Mouse (Mus musculus): ENCODE data around the gene Syp. TPM values are rescaled to one million over a fixed set of nuclear protein-coding genes. Genes with fewer than 3 reads are reported as not detected.

Gene Syp
- polyA plus RNA-seq, 1 experiment from 2014 or later = 223 TPM

DNA sequence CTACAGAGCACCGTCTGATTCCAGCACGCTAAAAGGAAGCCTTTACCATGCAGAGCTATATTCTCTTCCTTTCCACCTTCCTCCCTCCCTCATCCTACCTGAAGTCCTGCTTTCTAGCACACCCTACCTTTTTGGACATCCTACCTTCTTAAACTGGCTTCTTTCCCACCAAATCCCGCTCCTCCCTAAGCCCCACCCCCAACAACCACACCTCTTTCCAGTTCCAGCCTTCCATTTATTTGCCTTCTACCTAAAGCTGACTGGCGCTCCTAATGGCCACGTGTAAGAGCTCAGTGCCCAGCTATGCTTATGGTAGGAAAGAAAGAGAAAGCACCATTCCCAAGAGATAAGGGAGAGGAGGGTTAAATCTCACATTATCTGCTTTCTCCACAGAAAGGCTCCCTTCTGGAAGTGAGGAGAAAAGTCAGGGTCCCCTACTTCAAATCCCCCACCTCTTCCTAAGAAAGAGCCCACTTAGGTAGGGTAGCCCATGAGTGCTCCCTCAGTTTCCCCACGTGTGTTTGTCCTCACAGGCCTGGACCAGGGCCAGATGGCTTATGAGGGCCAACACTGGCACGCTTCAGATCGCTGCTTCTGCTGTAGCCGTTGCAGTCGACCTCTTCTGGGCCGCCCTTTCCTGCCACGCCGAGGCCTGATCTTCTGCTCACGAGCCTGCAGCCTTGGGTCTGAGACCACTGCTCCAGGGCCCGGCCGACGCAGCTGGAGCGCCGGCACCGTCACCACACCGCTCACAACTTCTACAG is 27.6 kb downstream of the Syp start:
- H3K4me1 ChIP-seq = no peaks in the 10 kb centered on the region
- no peak overlapping the region for H3K27ac ChIP-seq (replicated peaks)
- H3K36me3 ChIP-seq = no peaks in the 10 kb centered on the region
- H3K4me2 ChIP-seq = no peak overlapping the region
- no peak for ATAC-seq (ENCODE audit: low FRiP score)
- no peak overlapping the region for H3K9ac ChIP-seq (replicated peaks)
- no peaks in the 10 kb centered on the region for H3K27me3 ChIP-seq (replicated peaks)
- 82% methylated on average over 21 of the region's 21 CpGs for WGBS
- H3K4me3 ChIP-seq (replicated peaks) = no peak overlapping the region
- no peaks in the 10 kb centered on the region for H3K9me3 ChIP-seq (replicated peaks)

DNA sequence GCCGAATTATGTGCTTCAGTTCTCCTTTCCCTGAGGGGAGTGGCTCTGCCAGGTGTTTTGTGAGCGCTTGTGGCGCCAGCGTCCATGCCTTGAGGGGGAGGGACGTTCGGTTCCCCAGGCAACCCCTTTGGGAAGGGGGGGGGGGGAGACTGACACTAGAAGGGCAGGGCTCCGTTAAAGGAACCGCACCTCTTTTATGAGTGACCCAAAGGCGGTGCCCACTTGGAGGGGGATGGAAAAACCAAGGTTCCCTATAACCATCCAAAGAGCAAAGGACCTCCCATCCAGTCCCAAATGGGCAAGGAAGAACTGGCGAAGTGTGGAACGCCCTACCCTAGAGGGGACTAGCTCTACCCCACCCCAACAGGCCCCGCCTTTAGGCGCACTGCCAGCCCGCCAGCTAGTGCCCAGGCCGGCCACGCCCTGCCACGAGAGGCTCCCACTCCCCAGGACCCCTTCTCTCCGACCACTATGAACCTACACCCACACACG is 32.2 kb downstream of the Syp start:
- no peaks in the 10 kb centered on the region for H3K9me3 ChIP-seq (replicated peaks)
- H3K36me3 ChIP-seq = no peaks in the 10 kb centered on the region
- no peaks in the 10 kb centered on the region for H3K27me3 ChIP-seq (replicated peaks)
- peak overlapping the region; percentile 35 for H3K4me3 ChIP-seq (replicated peaks)
- H3K9ac ChIP-seq (replicated peaks) = no peak overlapping the region
- 24% methylated on average over 19 of the region's 19 CpGs for WGBS
- peak overlapping the region; percentile 55 for H3K4me2 ChIP-seq
- peaks cover 3% of the 10 kb centered on the region for H3K4me1 ChIP-seq
- no peak overlapping the region for H3K27ac ChIP-seq (replicated peaks)
- ATAC-seq (ENCODE audit: low FRiP score) = 0 out of 2 replicates have a peak, but pooled peaks have one; percentile 36

DNA sequence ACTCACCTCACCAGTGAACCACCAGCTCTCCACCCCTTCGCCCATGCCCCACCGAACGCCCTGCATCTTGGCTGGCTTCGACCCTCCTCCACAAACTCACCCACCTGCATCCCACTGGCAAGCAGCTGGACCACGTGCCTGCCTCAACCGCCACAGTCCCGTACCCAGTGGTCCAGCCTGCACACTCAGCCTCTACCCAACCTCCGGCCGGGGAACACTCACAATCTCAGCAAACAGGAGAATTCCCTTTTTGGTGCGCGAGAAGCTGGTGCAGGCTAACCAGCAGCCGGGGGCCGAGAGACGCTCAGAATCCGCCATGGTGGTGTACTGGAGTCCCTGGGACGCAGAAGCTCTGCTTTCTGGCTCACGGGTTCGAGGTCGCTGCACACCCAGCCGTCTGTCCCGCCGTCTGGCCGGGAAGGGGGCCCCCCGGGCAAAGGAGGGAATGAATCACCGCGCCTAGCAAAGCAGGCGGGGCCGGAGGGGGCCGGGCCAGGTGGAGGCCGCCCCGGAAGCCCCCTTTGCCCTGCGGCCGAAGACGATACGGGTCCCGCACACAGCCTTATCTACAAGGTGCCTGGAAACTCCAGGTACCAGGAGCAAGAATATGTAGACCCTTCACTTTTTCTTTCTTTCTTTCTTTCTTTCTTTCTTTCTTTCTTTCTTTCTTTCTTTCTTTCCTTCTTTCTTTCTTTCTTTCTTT is 32.8 kb downstream of the Syp start, which contains the start of gene Plp2:
Gene Plp2 (minus strand): TSS at position 470 of the 703 bp plus-strand sequence.
- 0 out of 2 replicates have a peak, but pooled peaks have one; percentile 40 for ATAC-seq (ENCODE audit: low FRiP score)
- H3K4me2 ChIP-seq = peak within 1 kb of the TSS; percentile 55
- no peaks in the 10 kb centered on the region for H3K27me3 ChIP-seq (replicated peaks)
- peak within 1 kb of the TSS; percentile 35 for H3K4me3 ChIP-seq (replicated peaks)
- 0 out of 2 replicates have a peak within 1 kb of the TSS, but pooled peaks have one; percentile 17 for H3K9ac ChIP-seq (replicated peaks)
- no peaks in the 10 kb centered on the region for H3K36me3 ChIP-seq
- no peaks in the 10 kb centered on the region for H3K9me3 ChIP-seq (replicated peaks)
- H3K27ac ChIP-seq (replicated peaks) = no peak within 1 kb of the TSS
- 27% methylated on average over 31 of the region's 36 CpGs for WGBS
- peaks cover 3% of the 10 kb centered on the region for H3K4me1 ChIP-seq

DNA sequence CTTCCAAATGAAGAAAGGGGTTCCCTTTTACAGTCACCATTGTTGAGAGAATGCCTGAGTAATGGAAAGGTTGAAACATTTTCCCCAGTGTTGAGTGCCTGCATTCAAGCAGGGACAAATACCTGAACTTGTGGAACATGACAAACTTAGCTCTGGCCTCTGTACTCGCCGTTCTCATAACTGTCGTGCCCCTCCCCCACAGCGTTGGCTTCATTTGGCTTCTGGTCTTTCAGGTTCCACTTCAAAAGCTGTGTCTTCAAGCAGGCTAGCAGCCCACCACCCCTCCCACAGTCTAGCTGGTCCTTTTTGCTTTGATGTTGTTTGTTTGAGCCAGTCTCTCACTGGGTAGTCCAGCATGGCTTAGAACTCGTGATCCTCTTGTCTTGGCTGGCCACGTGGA is 34.5 kb downstream of the Syp start:
- Histone ChIP-seq H3K4me3 (replicated peaks) (no peak overlapping the region), H3K9ac (replicated peaks) (no peak overlapping the region), H3K9me3 (replicated peaks) (no peaks in the 10 kb centered on the region), H3K4me1 (peaks cover 3% of the 10 kb centered on the region), H3K4me2 (no peak overlapping the region), H3K27ac (replicated peaks) (no peak overlapping the region), H3K27me3 (replicated peaks) (no peaks in the 10 kb centered on the region), H3K36me3 (no peaks in the 10 kb centered on the region)
- 47% methylated on average over 6 of the region's 6 CpGs for WGBS
- ATAC-seq (ENCODE audit: low FRiP score) = no peak

DNA sequence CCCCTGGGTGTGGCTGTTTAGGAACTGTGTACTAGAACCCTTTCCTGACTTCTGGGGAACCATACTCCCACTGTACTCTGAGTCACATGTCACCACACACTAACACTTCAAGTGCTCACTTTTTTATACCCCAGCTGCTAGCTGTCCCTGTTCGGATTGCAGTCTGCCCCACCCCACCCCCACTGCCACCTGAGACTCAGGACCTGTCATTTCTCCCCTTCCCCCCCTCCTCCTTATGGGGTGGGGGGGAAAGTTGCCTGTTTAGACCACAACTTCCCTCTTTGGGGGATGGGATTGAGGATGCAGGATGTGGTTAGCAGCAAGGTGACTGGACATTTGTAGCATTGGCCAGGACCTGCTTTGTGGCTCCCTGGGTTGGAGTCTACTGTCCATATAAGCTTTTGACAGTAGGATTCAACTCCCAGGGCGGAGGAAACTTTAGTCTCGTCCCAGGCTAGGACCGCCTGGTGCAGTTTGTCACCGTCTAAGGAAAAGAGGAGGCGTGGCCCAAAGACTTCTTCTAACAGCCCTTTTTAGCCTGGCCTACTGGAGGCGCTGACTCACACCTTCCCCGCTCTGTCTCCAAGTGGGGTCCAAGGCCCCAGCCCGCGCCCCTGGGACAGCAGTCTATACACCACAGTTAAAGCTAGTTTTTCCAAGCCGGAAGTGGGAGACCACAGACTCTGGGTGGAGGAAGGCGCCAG is 35.5 kb downstream of the Syp start:
- H3K4me2 ChIP-seq = peak overlapping the region; percentile 55
- H3K4me3 ChIP-seq (replicated peaks) = no peak overlapping the region
- 45% methylated on average over 12 of the region's 12 CpGs for WGBS
- no peaks in the 10 kb centered on the region for H3K9me3 ChIP-seq (replicated peaks)
- H3K27me3 ChIP-seq (replicated peaks) = no peaks in the 10 kb centered on the region
- H3K9ac ChIP-seq (replicated peaks) = no peak overlapping the region
- no peaks in the 10 kb centered on the region for H3K36me3 ChIP-seq
- no peak overlapping the region for H3K27ac ChIP-seq (replicated peaks)
- peaks cover 3% of the 10 kb centered on the region for H3K4me1 ChIP-seq
- ATAC-seq (ENCODE audit: low FRiP score) = no peak

DNA sequence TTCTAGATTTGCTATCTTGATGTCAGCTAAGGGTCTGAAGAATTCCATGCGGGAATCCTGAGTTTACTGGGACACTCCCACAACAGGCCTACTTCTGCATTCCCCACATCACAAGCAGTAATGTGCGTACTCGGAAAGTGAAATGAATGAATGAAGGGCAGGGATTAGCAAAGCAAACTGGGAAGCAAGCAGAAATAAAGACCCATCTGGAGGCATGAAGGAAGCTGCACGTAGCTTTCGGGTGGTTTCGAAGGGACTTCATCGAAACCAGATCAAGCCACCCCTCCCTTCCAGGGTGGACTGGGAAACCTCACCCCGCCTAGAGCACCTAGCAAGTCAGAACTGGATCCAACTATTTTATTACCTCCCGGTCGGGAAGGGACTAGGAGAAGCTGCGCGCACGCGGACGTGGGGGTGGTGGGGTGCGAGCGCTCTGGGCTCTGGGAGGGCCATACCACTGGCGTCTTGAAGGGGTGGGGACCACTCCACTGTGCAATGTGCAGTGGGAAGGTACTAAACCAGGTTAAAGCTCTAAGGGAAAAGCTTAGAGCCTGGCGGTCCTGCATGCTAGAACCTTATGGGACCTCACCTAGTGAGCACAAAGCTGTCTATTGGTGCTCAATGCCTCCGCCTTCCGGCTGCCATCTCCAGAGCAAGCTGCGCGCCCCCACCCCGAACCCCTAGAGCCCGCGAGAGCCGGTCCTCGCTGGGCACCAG is 36.2 kb downstream of the Syp start:
- 32% methylated on average over 28 of the region's 28 CpGs for WGBS
- ATAC-seq (ENCODE audit: low FRiP score) = peak; percentile 53; the same call in 1 of the 2 replicates
- no peak overlapping the region for H3K9ac ChIP-seq (replicated peaks)

DNA sequence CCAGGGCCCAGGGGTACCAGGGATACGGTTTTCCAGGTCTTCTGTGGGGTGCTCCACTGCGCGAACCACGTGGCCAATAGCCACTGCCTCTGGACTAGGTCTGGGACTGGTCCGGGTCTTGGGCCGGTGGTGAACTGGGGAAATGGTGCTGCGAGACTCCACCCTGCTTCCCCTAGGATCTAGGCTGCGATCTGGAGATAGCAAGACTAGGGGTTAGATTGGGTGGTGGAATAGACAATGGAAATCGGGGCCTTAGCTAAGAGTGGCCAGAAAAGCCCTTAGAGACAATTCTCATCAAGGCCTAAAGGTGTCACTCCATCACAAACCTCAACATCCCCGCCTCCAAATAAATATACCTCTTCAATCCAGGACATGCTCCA is 36.7 kb downstream of the Syp start:
- peaks cover 7% of the 10 kb centered on the region for H3K4me1 ChIP-seq
- H3K27ac ChIP-seq (replicated peaks) = no peak overlapping the region
- H3K4me2 ChIP-seq = peak overlapping the region; percentile 55
- no peaks in the 10 kb centered on the region for H3K27me3 ChIP-seq (replicated peaks)
- ATAC-seq (ENCODE audit: low FRiP score) = no peak
- WGBS = 50% methylated on average over 10 of the region's 10 CpGs
- no peaks in the 10 kb centered on the region for H3K36me3 ChIP-seq
- H3K4me3 ChIP-seq (replicated peaks) = peak overlapping the region; percentile 25
- no peak overlapping the region for H3K9ac ChIP-seq (replicated peaks)
- no peaks in the 10 kb centered on the region for H3K9me3 ChIP-seq (replicated peaks)

More for the DNA sequence above, 36.2 kb downstream of the Syp start:
- H3K27me3 ChIP-seq (replicated peaks) = no peaks in the 10 kb centered on the region
- peak overlapping the region; percentile 25 for H3K4me3 ChIP-seq (replicated peaks)
- H3K4me1 ChIP-seq = peaks cover 3% of the 10 kb centered on the region
- no peaks in the 10 kb centered on the region for H3K36me3 ChIP-seq
- H3K4me2 ChIP-seq = peak overlapping the region; percentile 55
- H3K9me3 ChIP-seq (replicated peaks) = no peaks in the 10 kb centered on the region
- no peak overlapping the region for H3K27ac ChIP-seq (replicated peaks)

GRCm38 (mm10) chrX:7678986-7679385 is 40.7 kb downstream of the Syp start:
- 52% methylated on average over 3 of the region's 3 CpGs for WGBS
- Histone ChIP-seq H3K4me1 (peaks cover 7% of the 10 kb centered on the region; the same call in 1 of the 2 replicates), H3K36me3 (no peaks in the 10 kb centered on the region), H3K9me3 (replicated peaks) (no peaks in the 10 kb centered on the region), H3K4me3 (replicated peaks) (no peak overlapping the region), H3K9ac (replicated peaks) (no peak overlapping the region), H3K27ac (replicated peaks) (no peak overlapping the region), H3K27me3 (replicated peaks) (no peaks in the 10 kb centered on the region), H3K4me2 (no peak overlapping the region)
- ATAC-seq (ENCODE audit: low FRiP score) = no peak

DNA sequence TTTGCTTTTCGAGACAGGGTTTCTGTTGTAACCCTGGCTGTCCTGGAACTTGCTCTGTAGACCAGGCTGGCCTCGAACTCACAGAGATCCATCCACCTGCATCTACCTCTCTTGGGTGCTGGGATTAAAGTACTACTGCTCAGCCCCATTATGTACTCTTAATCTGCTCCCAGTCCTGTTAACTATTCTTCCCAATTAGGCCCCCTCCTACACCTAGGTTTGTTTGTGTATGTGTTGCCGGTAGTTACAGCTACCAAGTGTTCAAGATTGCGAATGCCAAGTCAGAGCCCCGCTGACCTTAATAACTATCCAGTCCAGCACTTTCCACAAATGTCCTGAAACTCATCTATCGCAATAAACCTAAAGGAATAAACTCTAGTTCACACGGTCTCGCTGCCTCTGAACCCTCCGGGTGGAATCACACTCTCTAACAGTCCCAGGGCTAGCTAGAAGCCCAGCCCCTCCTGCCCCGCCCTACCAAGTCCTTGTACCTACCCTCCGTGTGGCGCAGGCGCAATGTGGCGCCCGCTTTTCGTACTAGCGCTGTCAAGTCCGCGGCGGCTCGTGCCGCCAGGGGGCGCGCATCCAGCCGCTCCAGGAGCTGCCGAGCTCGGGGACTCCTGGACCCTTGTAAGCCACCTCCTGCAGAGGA is 41.3 kb downstream of the Syp start:
- Histone ChIP-seq H3K9ac (replicated peaks) (no peak overlapping the region), H3K4me2 (peak overlapping the region; percentile 55), H3K27me3 (replicated peaks) (no peaks in the 10 kb centered on the region), H3K36me3 (no peaks in the 10 kb centered on the region), H3K4me1 (peaks cover 7% of the 10 kb centered on the region; the same call in 1 of the 2 replicates), H3K27ac (replicated peaks) (no peak overlapping the region), H3K9me3 (replicated peaks) (no peaks in the 10 kb centered on the region), H3K4me3 (replicated peaks) (peak overlapping the region; percentile 30)
- 21% methylated on average over 27 of the region's 27 CpGs for WGBS
- ATAC-seq (ENCODE audit: low FRiP score) = peak; percentile 92

DNA sequence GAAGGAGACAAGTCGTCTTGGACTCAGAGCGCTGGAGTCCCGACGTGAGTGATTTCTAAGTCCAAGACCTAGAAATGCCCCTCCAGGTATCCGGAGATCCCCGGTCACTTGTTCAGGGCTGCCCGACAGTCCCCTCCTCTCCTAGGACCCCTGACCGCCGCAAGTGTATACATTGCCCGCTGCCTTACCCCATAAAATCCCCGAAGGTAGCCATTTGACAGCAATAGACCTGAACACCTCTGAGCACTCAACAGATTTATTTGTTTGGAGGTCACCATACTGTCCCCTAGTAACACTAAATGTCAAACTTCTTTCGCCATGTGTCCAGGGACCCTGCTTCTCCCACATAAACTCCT is 41.8 kb downstream of the Syp start:
- no peak overlapping the region for H3K9ac ChIP-seq (replicated peaks)
- peak; percentile 40; the same call in 1 of the 2 replicates for ATAC-seq (ENCODE audit: low FRiP score)

More for the DNA sequence above, 41.8 kb downstream of the Syp start:
- 23% methylated on average over 12 of the region's 12 CpGs for WGBS
- H3K27me3 ChIP-seq (replicated peaks) = no peaks in the 10 kb centered on the region
- H3K9me3 ChIP-seq (replicated peaks) = no peaks in the 10 kb centered on the region
- no peak overlapping the region for H3K27ac ChIP-seq (replicated peaks)
- peak overlapping the region; percentile 30 for H3K4me3 ChIP-seq (replicated peaks)
- peak overlapping the region; percentile 55 for H3K4me2 ChIP-seq
- H3K36me3 ChIP-seq = no peaks in the 10 kb centered on the region
- H3K4me1 ChIP-seq = 0 out of 2 replicates have a peak, but pooled peaks cover 4% of the 10 kb centered on the region

All from neural tube, embryonic 15.5 days (tissue).